Mouse (Mus musculus): ENCODE results near the gene Exoc8. TPM values are rescaled to one million over a fixed set of nuclear protein-coding genes. Genes with fewer than 3 reads are reported as not detected.

Gene Exoc8
- polyA plus RNA-seq (2014; fragmentation: Nextera tagmentation; extraction: Ambion mirVana), result 7.5 and 7.7 TPM in 2 replicates

GRCm38 (mm10) chr8:124897386-124898250 is at the start of gene Exoc8, which contains the start of gene Sprtn:
TSS of gene Exoc8 (minus strand) at chr8:124897705.
TSS of gene Sprtn (plus strand) at chr8:124897886.
- peaks cover 20% of the 10 kb centered on the region for H3K4me1 ChIP-seq (replicated peaks; ENCODE audit: control insufficient read depth, insufficient read depth, low read length)
- H3K4me2 ChIP-seq (ENCODE audit: low read length), result peak within 1 kb of the TSS; percentile 96
- peaks cover 43% of the 10 kb centered on the region for H3K36me3 ChIP-seq (ENCODE audit: control insufficient read depth, insufficient read depth, low read length)
- H3K27me3 ChIP-seq (replicated peaks; ENCODE audit: control insufficient read depth, insufficient read depth, low read length), result no peaks in the 10 kb centered on the region
- ATAC-seq (replicated peaks; ENCODE audit: low FRiP score, low TSS enrichment, low read depth) (peak; percentile 78), DNase-seq (ENCODE audit: low spot score) (peak; percentile 98)
- under 1% methylated on average over 114 of the region's 114 CpGs for WGBS
- no peaks in the 10 kb centered on the region for H3K9me3 ChIP-seq (ENCODE audit: control insufficient read depth, low read length)
- H3K9ac ChIP-seq (ENCODE audit: low read length), result peak within 1 kb of the TSS; percentile 74
- peak within 1 kb of the TSS; percentile 96 for H3K4me3 ChIP-seq (ENCODE audit: low read depth, low read length)
- peak within 1 kb of the TSS; percentile 52 for H3K27ac ChIP-seq (ENCODE audit: low read depth)

- H3K9ac ChIP-seq (ENCODE audit: low read length), result no peak overlapping the region
- H3K4me1 ChIP-seq (replicated peaks; ENCODE audit: control insufficient read depth, insufficient read depth, low read length), result peaks cover 19% of the 10 kb centered on the region
- H3K4me2 ChIP-seq (ENCODE audit: low read length), result no peak overlapping the region
- ATAC-seq (replicated peaks; ENCODE audit: low FRiP score, low TSS enrichment, low read depth) (no peak), DNase-seq (ENCODE audit: low spot score) (no peak)
- no peaks in the 10 kb centered on the region for H3K9me3 ChIP-seq (ENCODE audit: control insufficient read depth, low read length)
- 58% methylated on average over 7 of the region's 7 CpGs for WGBS
- no peaks in the 10 kb centered on the region for H3K27me3 ChIP-seq (replicated peaks; ENCODE audit: control insufficient read depth, insufficient read depth, low read length)
- H3K27ac ChIP-seq (ENCODE audit: low read depth), result no peak overlapping the region
- no peak overlapping the region for H3K4me3 ChIP-seq (ENCODE audit: low read depth, low read length)
- peaks cover 11% of the 10 kb centered on the region for H3K36me3 ChIP-seq (ENCODE audit: control insufficient read depth, insufficient read depth, low read length)
Measured at GRCm38 (mm10) chr8:124944406-124944805, 46.9 kb upstream of the Exoc8 start.

DNA sequence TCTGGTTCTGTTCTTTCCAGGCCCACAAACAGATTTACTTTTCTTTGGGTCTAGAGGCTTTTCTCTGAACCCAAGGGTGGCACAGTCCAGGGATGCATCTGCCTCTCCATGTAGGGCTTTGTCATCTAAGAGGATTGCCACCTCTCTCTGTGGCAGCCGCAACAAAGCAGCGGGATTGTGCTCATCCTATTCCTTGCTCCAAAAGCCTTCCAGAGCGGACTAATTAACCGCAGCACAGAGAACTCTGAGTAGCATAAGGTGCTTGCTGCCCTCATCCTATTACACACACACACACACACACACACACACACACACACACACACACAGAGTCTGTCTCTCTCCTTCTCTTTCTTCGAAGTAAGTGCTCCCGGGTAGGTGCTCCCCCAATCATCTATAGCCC is 46.3 kb upstream of the Exoc8 start:
- 94% methylated on average over 6 of the region's 6 CpGs for WGBS
- no peak for ATAC-seq (replicated peaks; ENCODE audit: low FRiP score, low TSS enrichment, low read depth)
- Histone ChIP-seq H3K27me3 (replicated peaks; ENCODE audit: control insufficient read depth, insufficient read depth, low read length) (no peaks in the 10 kb centered on the region), H3K27ac (ENCODE audit: low read depth) (no peak overlapping the region), H3K9ac (ENCODE audit: low read length) (no peak overlapping the region), H3K36me3 (ENCODE audit: control insufficient read depth, insufficient read depth, low read length) (peaks cover 17% of the 10 kb centered on the region), H3K9me3 (ENCODE audit: control insufficient read depth, low read length) (no peaks in the 10 kb centered on the region), H3K4me3 (ENCODE audit: low read depth, low read length) (no peak overlapping the region), H3K4me1 (replicated peaks; ENCODE audit: control insufficient read depth, insufficient read depth, low read length) (peaks cover 19% of the 10 kb centered on the region), H3K4me2 (ENCODE audit: low read length) (no peak overlapping the region)
- DNase-seq (ENCODE audit: low spot score), result no peak

DNA sequence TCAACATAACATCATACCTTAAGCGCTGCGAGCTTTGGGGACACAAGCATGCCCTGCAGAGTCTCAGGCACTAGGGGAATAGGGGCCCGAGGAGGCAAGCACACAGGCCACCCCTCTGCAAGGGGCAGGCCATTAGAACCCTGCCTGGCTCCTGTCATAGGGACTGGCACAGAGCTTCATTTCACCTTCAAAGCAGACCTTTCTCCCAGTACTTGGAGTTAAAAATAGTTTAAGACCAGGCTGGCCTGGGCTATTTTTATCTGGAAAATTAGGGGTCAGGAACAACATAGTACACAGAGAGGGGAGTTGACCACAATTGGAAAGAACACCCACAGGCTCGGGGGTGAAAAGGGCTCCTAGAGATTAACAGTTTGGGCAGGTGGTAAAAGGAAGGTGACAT is 39.8 kb upstream of the Exoc8 start:
- no peaks in the 10 kb centered on the region for H3K4me1 ChIP-seq (replicated peaks; ENCODE audit: control insufficient read depth, insufficient read depth, low read length)
- no peaks in the 10 kb centered on the region for H3K9me3 ChIP-seq (ENCODE audit: control insufficient read depth, low read length)
- ATAC-seq (replicated peaks; ENCODE audit: low FRiP score, low TSS enrichment, low read depth), result no peak
- whole genome bisulfite sequencing, result 95% methylated on average over 4 of the region's 4 CpGs
- H3K36me3 ChIP-seq (ENCODE audit: control insufficient read depth, insufficient read depth, low read length), result peaks cover 20% of the 10 kb centered on the region
- DNase-seq (ENCODE audit: low spot score), result no peak
- H3K4me3 ChIP-seq (ENCODE audit: low read depth, low read length), result no peak overlapping the region
- H3K4me2 ChIP-seq (ENCODE audit: low read length), result no peak overlapping the region
- H3K27me3 ChIP-seq (replicated peaks; ENCODE audit: control insufficient read depth, insufficient read depth, low read length), result no peaks in the 10 kb centered on the region
- H3K9ac ChIP-seq (ENCODE audit: low read length), result no peak overlapping the region
- H3K27ac ChIP-seq (ENCODE audit: low read depth), result no peak overlapping the region

DNA sequence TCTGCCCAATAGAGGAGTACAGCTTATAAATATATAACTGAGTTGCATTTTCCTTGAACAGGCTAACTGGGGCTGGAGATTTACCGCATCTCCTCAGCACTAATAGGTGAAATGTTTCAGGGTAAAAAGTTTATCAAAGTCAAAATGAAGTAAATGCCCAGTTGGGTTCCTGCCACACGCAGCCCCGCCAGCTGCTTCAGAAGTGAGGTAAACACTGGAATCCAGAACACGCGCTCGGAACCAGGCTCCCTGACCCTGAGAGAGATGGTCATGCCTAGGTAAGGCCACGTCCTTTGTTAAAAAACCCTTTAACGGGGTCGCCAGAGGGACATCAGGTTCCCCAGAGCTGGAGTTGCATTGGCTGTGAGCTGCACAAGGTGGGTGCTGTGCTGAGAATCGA is 39.2 kb upstream of the Exoc8 start:
- Histone ChIP-seq H3K9me3 (ENCODE audit: control insufficient read depth, low read length) (no peaks in the 10 kb centered on the region), H3K27me3 (replicated peaks; ENCODE audit: control insufficient read depth, insufficient read depth, low read length) (no peaks in the 10 kb centered on the region), H3K27ac (ENCODE audit: low read depth) (no peak overlapping the region), H3K4me1 (replicated peaks; ENCODE audit: control insufficient read depth, insufficient read depth, low read length) (no peaks in the 10 kb centered on the region), H3K9ac (ENCODE audit: low read length) (no peak overlapping the region), H3K36me3 (ENCODE audit: control insufficient read depth, insufficient read depth, low read length) (peaks cover 19% of the 10 kb centered on the region), H3K4me2 (ENCODE audit: low read length) (no peak overlapping the region), H3K4me3 (ENCODE audit: low read depth, low read length) (no peak overlapping the region)
- WGBS, result 96% methylated on average over 10 of the region's 10 CpGs
- no peak for DNase-seq (ENCODE audit: low spot score)
- ATAC-seq (replicated peaks; ENCODE audit: low FRiP score, low TSS enrichment, low read depth), result no peak

- no peak overlapping the region for H3K27ac ChIP-seq (ENCODE audit: low read depth)
- ATAC-seq (replicated peaks; ENCODE audit: low FRiP score, low TSS enrichment, low read depth), result no peak
- no peak for DNase-seq (ENCODE audit: low spot score)
- H3K4me1 ChIP-seq (replicated peaks; ENCODE audit: control insufficient read depth, insufficient read depth, low read length), result no peaks in the 10 kb centered on the region
- no peak overlapping the region for H3K4me3 ChIP-seq (ENCODE audit: low read depth, low read length)
- WGBS, result 91% methylated on average over 5 of the region's 5 CpGs
- no peaks in the 10 kb centered on the region for H3K27me3 ChIP-seq (replicated peaks; ENCODE audit: control insufficient read depth, insufficient read depth, low read length)
- H3K36me3 ChIP-seq (ENCODE audit: control insufficient read depth, insufficient read depth, low read length), result peaks cover 11% of the 10 kb centered on the region
- H3K4me2 ChIP-seq (ENCODE audit: low read length), result no peak overlapping the region
- no peak overlapping the region for H3K9ac ChIP-seq (ENCODE audit: low read length)
- no peaks in the 10 kb centered on the region for H3K9me3 ChIP-seq (ENCODE audit: control insufficient read depth, low read length)
Measured at GRCm38 (mm10) chr8:124935116-124935515, 37.6 kb upstream of the Exoc8 start.

- ATAC-seq (replicated peaks; ENCODE audit: low FRiP score, low TSS enrichment, low read depth), result no peak
- H3K27me3 ChIP-seq (replicated peaks; ENCODE audit: control insufficient read depth, insufficient read depth, low read length), result no peaks in the 10 kb centered on the region
- H3K27ac ChIP-seq (ENCODE audit: low read depth), result no peak overlapping the region
- no peaks in the 10 kb centered on the region for H3K9me3 ChIP-seq (ENCODE audit: control insufficient read depth, low read length)
- H3K9ac ChIP-seq (ENCODE audit: low read length), result no peak overlapping the region
- no peaks in the 10 kb centered on the region for H3K36me3 ChIP-seq (ENCODE audit: control insufficient read depth, insufficient read depth, low read length)
- H3K4me1 ChIP-seq (replicated peaks; ENCODE audit: control insufficient read depth, insufficient read depth, low read length), result no peaks in the 10 kb centered on the region
- WGBS, result 83% methylated on average over 3 of the region's 3 CpGs
- DNase-seq (ENCODE audit: low spot score), result no peak
- no peak overlapping the region for H3K4me2 ChIP-seq (ENCODE audit: low read length)
- no peak overlapping the region for H3K4me3 ChIP-seq (ENCODE audit: low read depth, low read length)
Measured at GRCm38 (mm10) chr8:124932435-124932834, 34.9 kb upstream of the Exoc8 start.

GRCm38 (mm10) chr8:124930649-124931048 is 33.1 kb upstream of the Exoc8 start:
- DNase-seq (ENCODE audit: low spot score) (no peak), ATAC-seq (replicated peaks; ENCODE audit: low FRiP score, low TSS enrichment, low read depth) (no peak)
- H3K9ac ChIP-seq (ENCODE audit: low read length), result no peak overlapping the region
- WGBS, result 82% methylated on average over 4 of the region's 4 CpGs
- H3K27ac ChIP-seq (ENCODE audit: low read depth), result no peak overlapping the region
- peaks cover 12% of the 10 kb centered on the region; the same call in 1 of the 2 replicates for H3K4me1 ChIP-seq (replicated peaks; ENCODE audit: control insufficient read depth, insufficient read depth, low read length)
- no peak overlapping the region for H3K4me3 ChIP-seq (ENCODE audit: low read depth, low read length)
- no peaks in the 10 kb centered on the region for H3K9me3 ChIP-seq (ENCODE audit: control insufficient read depth, low read length)
- no peaks in the 10 kb centered on the region for H3K27me3 ChIP-seq (replicated peaks; ENCODE audit: control insufficient read depth, insufficient read depth, low read length)
- H3K4me2 ChIP-seq (ENCODE audit: low read length), result no peak overlapping the region
- H3K36me3 ChIP-seq (ENCODE audit: control insufficient read depth, insufficient read depth, low read length), result no peaks in the 10 kb centered on the region

DNA sequence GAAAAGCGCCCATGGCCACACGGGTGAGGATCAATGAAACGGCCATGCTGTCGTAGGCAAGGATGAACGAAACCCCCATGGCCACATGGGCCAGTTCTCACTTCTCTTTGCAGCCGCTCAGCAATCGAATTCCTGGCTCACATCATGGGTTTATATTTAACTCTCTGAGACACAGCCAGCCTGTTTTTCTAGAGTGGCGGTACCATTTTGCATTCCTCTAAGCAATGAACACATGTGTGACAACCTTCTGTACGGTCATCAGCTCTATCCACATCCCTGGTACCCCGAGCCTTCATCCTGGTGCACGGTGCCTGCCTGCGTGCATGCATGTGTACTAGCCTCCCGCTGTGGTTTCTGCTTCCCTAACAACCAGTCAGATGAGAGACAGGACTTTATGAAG is 32.6 kb upstream of the Exoc8 start:
- 86% methylated on average over 13 of the region's 13 CpGs for WGBS
- Histone ChIP-seq H3K27ac (ENCODE audit: low read depth) (no peak overlapping the region), H3K4me1 (replicated peaks; ENCODE audit: control insufficient read depth, insufficient read depth, low read length) (peaks cover 16% of the 10 kb centered on the region; the same call in 1 of the 2 replicates), H3K9me3 (ENCODE audit: control insufficient read depth, low read length) (no peaks in the 10 kb centered on the region), H3K4me2 (ENCODE audit: low read length) (no peak overlapping the region), H3K4me3 (ENCODE audit: low read depth, low read length) (no peak overlapping the region), H3K36me3 (ENCODE audit: control insufficient read depth, insufficient read depth, low read length) (no peaks in the 10 kb centered on the region), H3K9ac (ENCODE audit: low read length) (no peak overlapping the region), H3K27me3 (replicated peaks; ENCODE audit: control insufficient read depth, insufficient read depth, low read length) (no peaks in the 10 kb centered on the region)
- ATAC-seq (replicated peaks; ENCODE audit: low FRiP score, low TSS enrichment, low read depth), result no peak
- DNase-seq (ENCODE audit: low spot score), result no peak

Data from intestine, embryonic 14.5 days (tissue).